In genomic region chr15:85660528-85661392, GRCm38 (mm10) we compare ENCODE assay signal across 9 mouse cellular contexts.
DNase-seq lines count a peak whose midpoint lies in the region; ATAC-seq lines count a peak whose summit lies in the region.
"Had no signal": no experiment of that assay in that cellular context is flagged by ENCODE, and none has a peak within 500 bp of the region (broad histone marks: within the 10 kb centered on the region; RNA-seq: fewer than 3 reads in every experiment).

No protein-coding gene starts in this region.

- H3K36me3 ChIP-seq in intestine, embryonic 14.5 days (ENCODE audit: control insufficient read depth, insufficient read depth, low read length): no peaks in the 10 kb centered on the region
- no peaks in the 10 kb centered on the region for H3K36me3 ChIP-seq in intestine, embryonic 15.5 days
- H3K36me3 ChIP-seq in embryonic facial prominence, embryonic 11.5 days (replicated peaks; ENCODE audit: control insufficient read depth, insufficient read depth, low read depth, low read length): no peaks in the 10 kb centered on the region
- H3K36me3 ChIP-seq in limb, embryonic 13.5 days: peaks cover 14% of the 10 kb centered on the region
- 0 out of 2 replicates have a peak, but pooled peaks cover 4% of the 10 kb centered on the region for H3K36me3 ChIP-seq in neural tube, embryonic 13.5 days

- H3K4me2 ChIP-seq in intestine, embryonic 14.5 days (ENCODE audit: low read length): no peak overlapping the region
- H3K4me2 ChIP-seq in intestine, embryonic 15.5 days (replicated peaks): no peak overlapping the region
- peak overlapping the region; percentile 8; the same call in 1 of the 2 replicates for H3K4me2 ChIP-seq in embryonic facial prominence, embryonic 11.5 days (ENCODE audit: low read depth, low read length)
- no peak overlapping the region for H3K4me2 ChIP-seq in limb, embryonic 13.5 days (replicated peaks)
- peak overlapping the region; percentile 41 for H3K4me2 ChIP-seq in neural tube, embryonic 13.5 days

- H3K4me3 ChIP-seq in intestine, embryonic 14.5 days (ENCODE audit: low read depth, low read length): no peak overlapping the region
- H3K4me3 ChIP-seq in intestine, embryonic 15.5 days (replicated peaks): no peak overlapping the region
- H3K4me3 ChIP-seq in embryonic facial prominence, embryonic 11.5 days (ENCODE audit: low read depth, low read length): no peak overlapping the region
- H3K4me3 ChIP-seq in limb, embryonic 13.5 days: no peak overlapping the region
- H3K4me3 ChIP-seq in neural tube, embryonic 13.5 days: 0 out of 2 replicates have a peak overlapping the region, but pooled peaks have one; percentile 14
- H3K4me3 ChIP-seq: megakaryocyte, embryonic 14.5 days had no signal

- WGBS in intestine, embryonic 14.5 days: 23% methylated on average over 45 of the region's 45 CpGs
- 26% methylated on average over 45 of the region's 45 CpGs for WGBS in intestine, embryonic 15.5 days
- 7% methylated on average over 45 of the region's 45 CpGs for WGBS in embryonic facial prominence, embryonic 11.5 days
- 17% methylated on average over 45 of the region's 45 CpGs for WGBS in limb, embryonic 13.5 days
- WGBS in neural tube, embryonic 13.5 days: 12% methylated on average over 45 of the region's 45 CpGs

- no peaks in the 10 kb centered on the region for H3K4me1 ChIP-seq in intestine, embryonic 14.5 days (replicated peaks; ENCODE audit: control insufficient read depth, insufficient read depth, low read length)
- peaks cover 5% of the 10 kb centered on the region; the same call in 1 of the 2 replicates for H3K4me1 ChIP-seq in intestine, embryonic 15.5 days (replicated peaks)
- no peaks in the 10 kb centered on the region; the same call in 1 of the 2 replicates for H3K4me1 ChIP-seq in embryonic facial prominence, embryonic 11.5 days (ENCODE audit: control insufficient read depth, insufficient read depth, low read length)
- H3K4me1 ChIP-seq in limb, embryonic 13.5 days: peaks cover 8% of the 10 kb centered on the region
- peaks cover 79% of the 10 kb centered on the region for H3K4me1 ChIP-seq in neural tube, embryonic 13.5 days (replicated peaks)

- ATAC-seq in intestine, embryonic 14.5 days (replicated peaks; ENCODE audit: low FRiP score, low TSS enrichment, low read depth): peak; percentile 19; the same call in 1 of the 2 replicates
- no peak for ATAC-seq in intestine, embryonic 15.5 days
- ATAC-seq in embryonic facial prominence, embryonic 11.5 days (replicated peaks; ENCODE audit: insufficient number of reproducible peaks, low FRiP score, low TSS enrichment, low read depth): peak; percentile 76
- no peak for ATAC-seq in limb, embryonic 13.5 days (ENCODE audit: low FRiP score, low read depth)
- no peak for ATAC-seq in neural tube, embryonic 13.5 days (ENCODE audit: low read depth)

- H3K9me3 ChIP-seq in intestine, embryonic 14.5 days (ENCODE audit: control insufficient read depth, low read length): no peaks in the 10 kb centered on the region
- H3K9me3 ChIP-seq in intestine, embryonic 15.5 days: no peaks in the 10 kb centered on the region
- no peaks in the 10 kb centered on the region for H3K9me3 ChIP-seq in embryonic facial prominence, embryonic 11.5 days (replicated peaks; ENCODE audit: control insufficient read depth, low read length)
- no peaks in the 10 kb centered on the region for H3K9me3 ChIP-seq in limb, embryonic 13.5 days
- H3K9me3 ChIP-seq in neural tube, embryonic 13.5 days: no peaks in the 10 kb centered on the region
- H3K9me3 ChIP-seq: megakaryocyte, embryonic 14.5 days had no signal

- H3K27me3 ChIP-seq in intestine, embryonic 14.5 days (replicated peaks; ENCODE audit: control insufficient read depth, insufficient read depth, low read length): peaks cover 36% of the 10 kb centered on the region
- H3K27me3 ChIP-seq in intestine, embryonic 15.5 days (replicated peaks): peaks cover 16% of the 10 kb centered on the region
- peaks cover 54% of the 10 kb centered on the region for H3K27me3 ChIP-seq in embryonic facial prominence, embryonic 11.5 days (ENCODE audit: control insufficient read depth, insufficient read depth, low read length)
- H3K27me3 ChIP-seq in limb, embryonic 13.5 days: peaks cover 62% of the 10 kb centered on the region
- H3K27me3 ChIP-seq in neural tube, embryonic 13.5 days: peaks cover 86% of the 10 kb centered on the region

- DNase-seq in intestine, embryonic 14.5 days (ENCODE audit: low spot score): no peak
- DNase-seq in embryonic facial prominence, embryonic 11.5 days (ENCODE audit: low spot score): no peak
- no peak for DNase-seq in right cerebral cortex, postnatal 36 days (ENCODE audit: low spot score in 2 of 2)
- DNase-seq in right cerebral cortex, adult 18-20 months: no peak
- DNase-seq in adipocyte (ENCODE audit: low spot score): no peak

- H3K9ac ChIP-seq in intestine, embryonic 14.5 days (ENCODE audit: low read length): no peak overlapping the region
- no peak overlapping the region for H3K9ac ChIP-seq in intestine, embryonic 15.5 days
- no peak overlapping the region; the same call in 1 of the 2 replicates for H3K9ac ChIP-seq in embryonic facial prominence, embryonic 11.5 days (replicated peaks; ENCODE audit: low read length)
- 0 out of 2 replicates have a peak overlapping the region, but pooled peaks have one; percentile 2 for H3K9ac ChIP-seq in limb, embryonic 13.5 days
- peak overlapping the region; percentile 60 for H3K9ac ChIP-seq in neural tube, embryonic 13.5 days

- no peak overlapping the region for H3K27ac ChIP-seq in intestine, embryonic 14.5 days (ENCODE audit: low read depth)
- no peak overlapping the region for H3K27ac ChIP-seq in intestine, embryonic 15.5 days
- H3K27ac ChIP-seq in embryonic facial prominence, embryonic 11.5 days (replicated peaks; ENCODE audit: low read depth, low read length): no peak overlapping the region
- no peak overlapping the region for H3K27ac ChIP-seq in limb, embryonic 13.5 days
- H3K27ac ChIP-seq in neural tube, embryonic 13.5 days (replicated peaks): 0 out of 2 replicates have a peak overlapping the region, but pooled peaks have one; percentile 20

Comparison
In these comparisons a context has a peak if more than half of its experiments do, and no peak if none do; other contexts are left out.
1. ATAC-seq: peak in intestine, embryonic 14.5 days (single experiment) and embryonic facial prominence, embryonic 11.5 days (single experiment); none in intestine, embryonic 15.5 days (single experiment), limb, embryonic 13.5 days (single experiment) and neural tube, embryonic 13.5 days (single experiment).
2. H3K4me2 ChIP-seq: peak in embryonic facial prominence, embryonic 11.5 days (single experiment) and neural tube, embryonic 13.5 days (single experiment); none in intestine, embryonic 14.5 days (single experiment), intestine, embryonic 15.5 days (single experiment) and limb, embryonic 13.5 days (single experiment).
3. H3K9ac ChIP-seq: peak in limb, embryonic 13.5 days (single experiment) and neural tube, embryonic 13.5 days (single experiment); none in intestine, embryonic 14.5 days (single experiment), intestine, embryonic 15.5 days (single experiment) and embryonic facial prominence, embryonic 11.5 days (single experiment).